Mouse (Mus musculus): Measurements from ENCODE around the gene Gch1. TPM values are rescaled to one million over a fixed set of nuclear protein-coding genes. Genes with fewer than 3 reads are reported as not detected.

The Gch1 gene
- total RNA-seq, 2 experiments from 2014 or later: 154 to 197 TPM

GRCm38 (mm10) chr14:47104246-47105173 lies 84.7 kb downstream of the Gch1 start:
- no peak for ATAC-seq (replicated peaks; ENCODE audit: low FRiP score, poor library complexity, severe bottlenecking)

Other genes starting within 250 kb of the Gch1 start
- gene Wdhd1, start 87.4 kb upstream of the Gch1 start, total RNA-seq (2015; ENCODE audit: low replicate concordance): 156 and 202 TPM in 2 replicates
- gene Wdhd1, start 87.4 kb upstream of the Gch1 start, total RNA-seq (2017; ENCODE audit: low replicate concordance): 329 and 332 TPM in 2 replicates
- 43.2 and 66.7 TPM in 2 replicates for gene Socs4, start 87.5 kb upstream of the Gch1 start, total RNA-seq (2015; ENCODE audit: low replicate concordance)
- gene Socs4, start 87.5 kb upstream of the Gch1 start, total RNA-seq (2017; ENCODE audit: low replicate concordance): 44.1 and 47.9 TPM in 2 replicates
- 51.9 and 67.5 TPM in 2 replicates for gene Mapk1ip1l, start 108.9 kb upstream of the Gch1 start, total RNA-seq (2015; ENCODE audit: low replicate concordance)
- 43.9 and 56.0 TPM in 2 replicates for gene Mapk1ip1l, start 108.9 kb upstream of the Gch1 start, total RNA-seq (2017; ENCODE audit: low replicate concordance)
- gene Lgals3, start 178.3 kb upstream of the Gch1 start, total RNA-seq (2015; ENCODE audit: low replicate concordance): 62.3 and 88.4 TPM in 2 replicates
- gene Lgals3, start 178.3 kb upstream of the Gch1 start, total RNA-seq (2017; ENCODE audit: low replicate concordance): 15.1 and 15.7 TPM in 2 replicates
- 394 and 480 TPM in 2 replicates for gene Dlgap5, start 229.0 kb upstream of the Gch1 start, total RNA-seq (2015; ENCODE audit: low replicate concordance)
- 402 and 449 TPM in 2 replicates for gene Dlgap5, start 229.0 kb upstream of the Gch1 start, total RNA-seq (2017; ENCODE audit: low replicate concordance)